Mouse (Mus musculus) bone marrow, adult 2 months (tissue): Measurements from ENCODE around the gene Nup43. TPM values are rescaled to one million over a fixed set of nuclear protein-coding genes. Genes with fewer than 3 reads are reported as not detected.

Source experiments
- H3K27ac ChIP-seq: fragments of 200-500 bp; 2 replicates; pipeline ENCODE4 v1.5.1; 2012; ENCODE audit warnings: low read depth, mild to moderate bottlenecking, control low read depth, inconsistent platforms, low read length; ENCODE audit not compliant: control insufficient read depth, poor library complexity, insufficient read depth
- H3K4me1 ChIP-seq: fragments of 200-500 bp; 2 replicates; pipeline ENCODE4 v1.6.1; 2011; ENCODE audit warnings: low read length; ENCODE audit not compliant: control insufficient read depth, insufficient read depth
- H3K4me3 ChIP-seq: fragments of 200-500 bp; replicated peaks from 2 replicates; pipeline ENCODE3; 2011; ENCODE audit warnings: mild to moderate bottlenecking, low read depth, low read length, control low read depth; ENCODE audit not compliant: control insufficient read depth
- CTCF ChIP-seq: fragments of 200-500 bp; IDR thresholded peaks from 2 replicates; pipeline ENCODE4 v1.5.1; 2011; ENCODE audit warnings: low read length, control low read depth; ENCODE audit not compliant: control insufficient read depth, insufficient read depth
- POLR2A ChIP-seq: fragments of 200-500 bp; IDR thresholded peaks from 2 replicates; pipeline ENCODE4 v1.6.1; 2011; ENCODE audit warnings: low read depth, mild to moderate bottlenecking, control low read depth, low read length, borderline replicate concordance; ENCODE audit not compliant: control insufficient read depth
- whole genome bisulfite sequencing: fragments of 180-500 bp; shearing (Covaris S2); methylation state at CpG from one replicate; pipeline ENCODE4 v1.1.7; 2018; 5-methylcytosine and 5-hydroxymethylcytosine counted together
- polyA plus RNA-seq: library from polyadenylated mRNA; stranded (reverse); fragments of >200 nt; gene quantifications from 2 replicates; pipeline ENCODE4 v1.2.4, GENCODE M21; 2011; ENCODE audit warnings: low replicate concordance; ENCODE audit not compliant: missing spikeins, insufficient read depth, insufficient read length

Nup43 gene
- polyA plus RNA-seq, 1 experiment, result 14.6 TPM

DNA sequence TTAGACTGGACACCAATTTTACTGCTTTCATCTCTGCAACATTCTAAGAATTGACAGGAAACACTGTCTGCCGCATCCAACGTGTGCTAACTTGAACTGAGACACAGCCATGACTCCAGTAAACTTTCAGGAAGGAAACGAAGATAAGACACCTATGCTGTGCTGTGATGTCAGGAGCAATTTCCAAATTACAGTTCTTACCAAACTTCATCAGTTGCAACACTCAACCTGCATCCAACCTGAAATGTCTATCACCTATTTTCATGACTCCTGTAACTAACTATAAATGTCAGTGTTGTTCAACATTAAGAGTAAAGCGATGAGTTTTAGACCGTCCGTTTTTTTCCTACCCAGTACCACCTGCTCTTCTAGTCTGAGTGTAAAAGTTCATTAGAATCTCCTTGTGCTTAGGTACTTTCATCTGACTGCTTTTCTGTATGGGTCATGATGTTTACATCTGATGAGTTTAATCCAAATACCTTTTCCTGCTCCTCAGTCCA is 3.2 kb upstream of the Nup43 start:
- peak overlapping the region; percentile 99 for H3K4me3 ChIP-seq
- no peaks in the 10 kb centered on the region; the same call in 1 of the 2 replicates for H3K4me1 ChIP-seq
- no peak overlapping the region; the same call in 1 of the 2 replicates for H3K27ac ChIP-seq
- WGBS, result 32% methylated on average over 6 of the region's 6 CpGs
- TF ChIP-seq POLR2A, result no peak
- no peak for TF ChIP-seq CTCF

DNA sequence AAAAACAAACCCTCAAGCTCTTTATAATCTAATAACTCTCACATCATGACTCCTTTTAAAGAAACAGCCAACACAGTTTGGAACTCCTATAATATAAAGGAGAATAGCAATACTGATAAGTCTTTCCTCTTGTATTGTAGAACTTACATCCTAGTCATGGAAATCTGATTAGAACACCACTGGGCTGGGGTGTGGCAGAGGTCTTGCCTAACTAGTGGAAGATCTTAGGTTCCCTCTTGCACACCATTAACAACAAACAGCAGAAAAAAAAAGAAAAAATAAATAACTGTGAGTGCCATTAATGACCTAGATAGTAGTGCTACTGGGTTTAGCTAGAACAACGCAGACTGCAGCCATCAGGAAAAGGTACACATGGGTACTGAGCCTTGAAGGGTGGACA is 2.4 kb upstream of the Nup43 start:
- WGBS, result 84% methylated on average over 1 of the region's 1 CpGs
- TF ChIP-seq POLR2A (no peak), CTCF (no peak)
- Histone ChIP-seq H3K4me3 (no peak overlapping the region), H3K27ac (peak overlapping the region; percentile 66), H3K4me1 (no peaks in the 10 kb centered on the region; the same call in 1 of the 2 replicates)

DNA sequence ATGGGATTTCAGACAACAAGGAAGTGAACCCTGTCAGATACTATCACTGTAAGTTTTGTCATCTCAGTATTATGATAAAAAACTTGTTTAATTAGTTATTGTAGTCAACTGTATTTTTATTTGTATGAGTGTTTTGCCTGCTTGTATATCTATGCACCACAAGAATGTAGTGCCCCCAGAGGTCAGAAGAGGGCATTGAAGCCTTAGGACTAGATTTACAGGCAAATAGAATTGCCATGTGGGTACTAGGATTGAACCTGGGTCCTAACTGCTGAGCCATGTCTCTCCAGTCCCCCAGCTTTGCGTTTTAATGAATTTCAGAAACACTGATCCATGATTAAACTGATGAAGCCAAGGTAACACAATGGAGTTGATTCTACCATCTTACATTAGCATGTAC is 6.4 kb downstream of the Nup43 start:
- 53% methylated on average over 1 of the region's 1 CpGs for WGBS
- Histone ChIP-seq H3K4me3 (no peak overlapping the region), H3K27ac (no peak overlapping the region), H3K4me1 (no peaks in the 10 kb centered on the region)
- TF ChIP-seq POLR2A (no peak), CTCF (peak; percentile 28; the same call in 1 of the 2 replicates)

DNA sequence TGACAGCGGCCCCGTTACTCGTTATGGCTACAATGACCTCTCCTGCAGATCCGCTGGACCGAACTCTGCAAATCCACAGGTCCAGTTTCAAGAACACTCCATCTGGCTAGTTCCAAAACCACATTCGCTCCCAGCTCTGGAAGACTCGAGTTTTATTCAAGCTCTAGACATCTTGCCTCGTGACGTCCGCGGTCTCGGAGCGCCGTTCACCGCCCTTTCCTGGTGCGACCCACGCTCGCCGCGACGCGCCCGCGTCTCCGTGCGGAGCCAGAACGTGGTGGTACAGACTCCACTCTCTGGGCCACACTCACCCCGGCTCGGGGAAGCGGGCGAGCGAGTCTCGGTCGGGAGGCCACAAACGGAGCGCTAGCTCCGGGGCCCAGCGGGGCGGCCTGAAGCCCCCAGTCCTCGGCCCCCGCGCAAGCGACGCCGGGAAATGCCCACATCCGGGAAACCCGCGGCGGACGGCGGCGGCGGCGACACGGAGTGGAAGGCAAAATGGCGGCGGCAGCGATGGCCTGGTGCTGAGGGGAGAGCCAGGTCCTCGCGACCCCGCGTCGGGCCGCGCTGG is 13.5 kb downstream of the Nup43 start, which contains the start of the genes Pcmt1 and Lats1:
TSS of gene Pcmt1 (minus strand) at position 406 of the 571 bp plus-strand sequence.
TSS of gene Lats1 (plus strand) at position 484 of the 571 bp plus-strand sequence.
- TF ChIP-seq POLR2A (peak; percentile 54; the same call in 1 of the 2 replicates), CTCF (no peak)
- Histone ChIP-seq H3K27ac (peak within 1 kb of the TSS; percentile 86), H3K4me1 (no peaks in the 10 kb centered on the region), H3K4me3 (peak within 1 kb of the TSS; percentile 87)
- under 1% methylated on average over 58 of the region's 65 CpGs for WGBS

DNA sequence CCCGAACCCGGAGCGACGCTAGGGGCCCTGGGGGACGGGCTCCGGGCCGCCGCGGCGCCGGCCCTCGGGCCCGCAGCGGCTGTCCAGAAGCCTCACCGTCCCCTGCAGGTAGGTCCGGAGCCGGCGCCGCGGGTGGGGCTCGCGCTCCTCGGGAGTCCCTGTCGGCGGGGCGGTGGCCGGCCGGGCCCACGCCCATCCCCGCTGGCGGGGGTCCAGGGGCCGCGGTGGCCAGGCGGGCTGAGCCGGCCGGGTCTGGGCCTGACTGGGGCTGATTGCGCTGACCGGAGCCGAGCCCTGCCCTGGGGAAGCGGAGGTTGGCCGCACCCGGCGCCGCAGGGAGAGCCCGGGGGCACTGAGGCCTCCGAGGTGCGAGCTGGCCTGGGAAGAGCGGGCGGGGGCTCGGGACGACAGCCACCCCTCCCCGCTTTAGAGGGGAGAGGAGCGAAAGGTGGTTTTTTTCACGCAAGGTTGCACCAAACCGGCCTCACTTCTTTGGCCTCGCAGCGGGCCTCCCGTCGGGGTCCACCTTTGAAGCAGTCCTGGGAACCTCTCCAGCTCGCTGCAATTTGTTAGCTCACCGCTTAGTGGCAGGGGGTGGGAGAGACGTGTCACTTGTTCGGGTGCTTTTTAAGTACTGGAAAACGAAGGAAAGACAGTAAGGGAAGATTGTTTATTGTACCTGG is 14.2 kb downstream of the Nup43 start:
- Histone ChIP-seq H3K27ac (peak overlapping the region; percentile 86), H3K4me1 (no peaks in the 10 kb centered on the region), H3K4me3 (peak overlapping the region; percentile 87)
- peak; percentile 9; the same call in 1 of the 2 replicates for TF ChIP-seq CTCF
- TF ChIP-seq POLR2A, result no peak
- under 1% methylated on average over 50 of the region's 64 CpGs for WGBS

DNA sequence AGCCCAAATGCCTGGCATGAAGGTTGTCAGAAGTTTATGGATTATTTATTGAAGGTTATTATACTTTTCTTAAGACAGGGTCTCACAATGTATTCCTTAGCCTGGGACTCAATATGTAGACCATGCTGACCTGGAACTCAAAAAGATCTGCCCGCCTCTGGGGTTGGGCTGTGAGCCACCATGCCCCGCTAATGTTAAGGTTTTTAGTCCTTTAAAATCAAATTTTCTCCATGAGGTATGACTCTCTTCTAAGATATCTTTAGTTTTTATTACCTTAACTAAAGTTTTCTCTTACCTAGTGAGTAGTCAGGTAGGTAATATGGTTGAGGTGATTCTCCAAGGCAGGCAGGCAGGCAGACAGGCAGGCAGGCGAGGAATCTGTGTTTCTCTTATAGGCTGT is 14.9 kb downstream of the Nup43 start:
- 56% methylated on average over 3 of the region's 3 CpGs for WGBS
- peak overlapping the region; percentile 18 for H3K4me3 ChIP-seq
- no peaks in the 10 kb centered on the region for H3K4me1 ChIP-seq
- TF ChIP-seq POLR2A, result no peak
- TF ChIP-seq CTCF, result no peak
- no peak overlapping the region for H3K27ac ChIP-seq

DNA sequence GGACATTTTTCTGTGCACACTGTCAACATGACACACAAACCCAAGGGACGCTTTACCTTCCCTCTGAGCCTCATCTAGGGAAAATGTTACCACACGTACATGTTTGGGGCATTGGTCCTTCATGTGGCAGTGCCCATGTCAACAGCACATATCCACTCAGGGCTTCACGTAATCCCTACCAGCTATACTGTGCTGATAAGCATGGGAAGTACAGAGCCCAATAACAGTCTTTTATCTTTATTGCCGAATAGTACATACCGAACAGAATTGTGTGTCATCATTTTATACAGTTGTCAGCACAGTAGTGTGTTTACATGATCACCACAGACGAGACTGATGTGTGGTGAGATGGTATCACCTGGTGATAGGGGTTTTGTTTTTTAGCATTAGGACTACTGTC is 19.6 kb downstream of the Nup43 start:
- WGBS, result 73% methylated on average over 6 of the region's 6 CpGs
- no peak for TF ChIP-seq POLR2A
- no peak for TF ChIP-seq CTCF
- Histone ChIP-seq H3K4me1 (no peaks in the 10 kb centered on the region; the same call in 1 of the 2 replicates), H3K4me3 (no peak overlapping the region), H3K27ac (no peak overlapping the region)

DNA sequence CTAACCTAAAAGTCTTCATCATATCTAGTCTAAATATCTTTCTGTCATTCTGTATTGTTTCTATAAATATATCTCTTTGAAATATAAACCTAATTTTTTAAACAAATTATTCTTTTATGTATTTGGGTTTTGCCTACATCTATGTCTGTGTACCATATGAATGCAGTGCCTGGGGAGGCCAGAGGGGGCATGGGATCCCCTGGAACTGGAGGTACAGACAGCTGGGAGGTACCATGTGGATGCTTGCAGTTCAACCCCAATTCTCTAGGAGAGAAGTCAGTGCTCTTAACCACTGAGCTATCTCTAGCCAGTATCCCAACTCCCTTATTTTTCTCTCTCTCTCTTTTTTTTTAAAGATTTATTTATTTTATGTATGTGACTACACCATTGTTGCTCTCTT is 28.0 kb downstream of the Nup43 start:
- Histone ChIP-seq H3K27ac (no peak overlapping the region), H3K4me3 (no peak overlapping the region), H3K4me1 (no peaks in the 10 kb centered on the region)
- TF ChIP-seq CTCF (peak; percentile 19; the same call in 1 of the 2 replicates), POLR2A (no peak)
